Mouse (Mus musculus) embryonic facial prominence, embryonic 14.5 days (tissue): ENCODE measurements around the gene Ndufb4. TPM values are rescaled to one million over a fixed set of nuclear protein-coding genes. Genes with fewer than 3 reads are reported as not detected.
A peak's percentile ranks its signal among the peaks of the same experiment; 100 is the strongest.
"Not testable (repeated sequence)": the region's sequence is repeated elsewhere in the genome, so short reads cannot be mapped to it uniquely, and the experiment has no call there.

Source experiments
- ATAC-seq: fragments of 200-750 bp; cut with Nextera tagmentation; 2 replicates; pipeline ENCODE4 v1.8.0; 2017; ENCODE audit warnings: low read depth, moderate number of reproducible peaks, moderate TSS enrichment
- DNase-seq: peaks from one replicate; pipeline ENCODE4 v3.0.0-alpha.2; 2015; ENCODE audit warnings: low spot score
- H3K27ac ChIP-seq: fragments of 300-500 bp; sonication (generic); replicated peaks from 2 replicates; pipeline ENCODE4 v1.5.1; 2014; ENCODE audit warnings: low read depth, mild to moderate bottlenecking, low read length, moderate library complexity
- H3K27me3 ChIP-seq: fragments of 300-500 bp; sonication (generic); replicated peaks from 2 replicates; pipeline ENCODE4 v1.6.1; 2014; ENCODE audit warnings: low read length; ENCODE audit not compliant: control insufficient read depth, insufficient read depth
- H3K36me3 ChIP-seq: fragments of 300-500 bp; sonication (generic); 2 replicates; pipeline ENCODE4 v1.6.1; 2014; ENCODE audit warnings: low read length, mixed read lengths; ENCODE audit not compliant: control insufficient read depth, insufficient read depth
- H3K4me1 ChIP-seq: fragments of 300-500 bp; sonication (generic); 2 replicates; pipeline ENCODE4 v1.6.1; 2014; ENCODE audit warnings: antibody characterized with exemption, low read length; ENCODE audit not compliant: control insufficient read depth, insufficient read depth
- H3K4me2 ChIP-seq: fragments of 300-500 bp; sonication (generic); 2 replicates; pipeline ENCODE4 v1.6.1; 2014; ENCODE audit warnings: low read depth, mild to moderate bottlenecking, low read length, moderate library complexity, mixed read lengths
- H3K4me3 ChIP-seq: fragments of 300-500 bp; sonication (generic); 2 replicates; pipeline ENCODE4 v1.5.1; 2014; ENCODE audit warnings: low read depth, mild to moderate bottlenecking, low read length
- H3K9ac ChIP-seq: fragments of 300-500 bp; sonication (generic); 2 replicates; pipeline ENCODE4 v1.6.1; 2014; ENCODE audit warnings: low read depth, mild to moderate bottlenecking, low read length, moderate library complexity, mixed read lengths
- H3K9me3 ChIP-seq: fragments of 300-500 bp; sonication (generic); 2 replicates; pipeline ENCODE4 v1.6.1; 2016; ENCODE audit warnings: low read length; ENCODE audit not compliant: control insufficient read depth
- WGBS: fragments of 180-500 bp; shearing (Covaris S2); extraction: QIAGEN DNeasy Blood & Tissue Kit; methylation state at CpG from one replicate; pipeline ENCODE4 v1.1.7; 2014; 5-methylcytosine and 5-hydroxymethylcytosine counted together
- polyA plus RNA-seq: library from polyadenylated mRNA; unstranded; fragments of >200 nt; fragmentation: Nextera tagmentation; extraction: Ambion mirVana; gene quantifications from 2 replicates; pipeline ENCODE4 v1.2.1, GENCODE M21; 2014

The Ndufb4 gene
- 53.0 and 74.3 TPM in 2 replicates for polyA plus RNA-seq

DNA sequence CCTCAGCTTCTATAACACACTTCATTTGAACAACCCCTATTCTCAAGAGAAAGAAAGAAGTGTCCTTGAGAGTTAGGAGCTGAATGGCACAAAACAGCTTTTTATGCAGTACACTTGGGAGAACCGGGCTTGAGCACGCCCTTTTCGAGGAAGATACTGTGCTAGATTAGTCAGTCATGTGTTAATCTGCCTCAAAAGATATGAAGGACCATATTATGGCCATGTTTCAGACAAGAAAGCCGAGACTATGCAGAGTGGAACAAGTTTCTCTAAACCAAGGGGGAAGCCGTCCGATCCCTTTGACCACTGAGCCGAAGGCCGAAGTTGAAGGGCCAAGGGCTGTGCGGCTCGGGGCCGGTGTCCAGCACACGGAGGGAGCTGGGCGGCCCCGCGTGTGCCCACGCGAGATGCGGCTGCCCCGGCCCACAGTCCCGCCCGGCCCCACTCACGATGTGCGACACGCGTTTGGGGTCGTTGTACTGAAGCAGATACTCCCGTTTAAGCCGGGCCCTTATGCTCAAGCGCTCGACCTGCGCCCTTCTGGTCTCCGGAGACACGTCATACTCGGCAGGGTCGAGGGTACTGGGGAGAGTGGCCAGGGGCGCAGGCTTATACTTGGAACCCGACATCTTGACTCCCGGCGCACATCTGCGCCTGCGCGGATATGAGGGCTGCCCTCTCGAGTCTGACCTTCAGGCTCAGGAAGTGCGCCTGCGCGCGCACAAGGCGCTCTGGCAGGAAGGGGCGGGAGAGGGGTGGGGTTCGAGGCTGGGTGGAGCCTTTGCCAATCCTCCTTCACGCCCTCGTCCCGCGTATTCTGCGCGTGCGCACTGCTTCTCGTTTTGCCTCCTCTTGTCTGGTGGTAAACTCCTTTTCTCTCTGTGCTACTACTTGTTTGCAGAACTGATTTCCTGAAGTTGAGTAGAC, at the start of gene Ndufb4:
Ndufb4 (minus strand) TSS at position 723 of the 927 bp plus-strand sequence.
- WGBS: 0% methylated on average over 36 of the region's 58 CpGs
- Histone ChIP-seq H3K4me3 (peak within 1 kb of the TSS; percentile 87), H3K27me3 (no peaks in the 10 kb centered on the region), H3K27ac (peak within 1 kb of the TSS; percentile 82), H3K4me1 (peaks cover 14% of the 10 kb centered on the region), H3K4me2 (peak within 1 kb of the TSS; percentile 62), H3K9ac (peak within 1 kb of the TSS; percentile 90), H3K36me3 (no peaks in the 10 kb centered on the region), H3K9me3 (no peaks in the 10 kb centered on the region)
- ATAC-seq: peak; percentile 96
- peak; percentile 99 for DNase-seq

DNA sequence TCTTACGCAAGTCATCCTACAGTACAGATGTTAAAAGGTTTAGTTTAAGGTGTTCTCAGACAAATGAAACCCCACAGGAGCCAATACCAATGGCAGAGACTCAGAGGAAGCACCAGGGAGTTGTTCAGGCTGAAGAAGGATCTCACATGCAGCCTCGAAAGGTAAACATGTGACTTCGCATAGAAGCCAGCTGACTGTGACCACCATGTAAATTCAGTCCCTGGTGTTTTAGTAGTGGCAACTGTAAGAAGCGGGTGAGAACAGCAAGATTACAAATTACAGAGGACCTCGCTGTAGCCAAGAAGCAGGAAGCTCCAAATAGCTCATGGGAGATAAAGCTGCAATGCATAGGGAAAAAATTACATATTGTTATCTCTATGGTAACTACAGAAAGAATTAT, 49.6 kb upstream of the Ndufb4 start:
- Histone ChIP-seq H3K9me3 (peaks cover 4% of the 10 kb centered on the region), H3K36me3 (no peaks in the 10 kb centered on the region), H3K9ac (no peak overlapping the region), H3K4me1 (no peaks in the 10 kb centered on the region), H3K4me3 (no peak overlapping the region), H3K4me2 (no peak overlapping the region), H3K27ac (no peak overlapping the region), H3K27me3 (no peaks in the 10 kb centered on the region)
- DNase-seq (no peak), ATAC-seq (no peak)
- 66% methylated on average over 5 of the region's 5 CpGs for WGBS

DNA sequence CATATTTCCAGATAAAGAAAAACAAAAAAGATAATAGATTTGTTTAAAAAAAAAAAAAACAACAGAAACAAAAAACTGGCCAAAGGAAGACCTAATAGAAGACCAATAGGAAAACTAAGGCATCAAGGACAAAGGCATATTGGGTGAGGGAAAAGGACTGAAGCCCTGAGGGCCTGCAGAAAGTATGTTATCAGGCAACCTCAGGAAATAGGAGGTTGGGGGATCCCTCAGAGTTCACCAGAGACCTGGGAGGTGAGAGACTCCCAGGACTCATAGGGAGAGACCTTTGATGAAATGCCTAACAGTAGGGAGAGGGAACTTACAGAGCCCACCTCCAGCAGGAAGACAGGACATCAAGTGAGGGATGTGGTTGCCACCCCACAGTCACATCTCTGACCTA, 45.8 kb upstream of the Ndufb4 start:
- not testable (repeated sequence) for H3K4me2 ChIP-seq, DNase-seq, ATAC-seq

DNA sequence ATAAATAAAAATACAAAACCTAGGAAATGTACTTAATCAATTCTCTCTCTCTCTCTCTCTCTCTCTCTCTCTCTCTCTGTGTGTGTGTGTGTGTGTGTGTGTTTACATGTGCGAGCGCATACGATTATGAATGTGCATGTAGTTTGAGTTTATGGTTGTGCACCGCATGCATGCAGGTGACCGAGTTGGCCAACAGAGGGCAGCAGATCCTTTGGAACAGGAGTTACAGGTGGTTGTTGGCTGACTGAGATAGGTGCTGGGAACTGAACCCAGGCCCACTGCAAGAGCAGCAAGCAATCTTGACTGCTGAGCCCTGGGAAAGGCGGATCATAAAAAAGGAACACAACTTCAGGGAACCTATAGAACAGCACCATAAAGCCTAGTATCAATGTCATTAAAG, 44.5 kb upstream of the Ndufb4 start:
- H3K36me3 ChIP-seq: no peaks in the 10 kb centered on the region
- 92% methylated on average over 6 of the region's 6 CpGs for WGBS
- no peak overlapping the region for H3K4me2 ChIP-seq

More for the DNA sequence above, 45.8 kb upstream of the Ndufb4 start:
- not testable (repeated sequence) for H3K27ac ChIP-seq, H3K9me3 ChIP-seq, H3K4me1 ChIP-seq, H3K27me3 ChIP-seq, H3K9ac ChIP-seq, H3K36me3 ChIP-seq, H3K4me3 ChIP-seq

DNA sequence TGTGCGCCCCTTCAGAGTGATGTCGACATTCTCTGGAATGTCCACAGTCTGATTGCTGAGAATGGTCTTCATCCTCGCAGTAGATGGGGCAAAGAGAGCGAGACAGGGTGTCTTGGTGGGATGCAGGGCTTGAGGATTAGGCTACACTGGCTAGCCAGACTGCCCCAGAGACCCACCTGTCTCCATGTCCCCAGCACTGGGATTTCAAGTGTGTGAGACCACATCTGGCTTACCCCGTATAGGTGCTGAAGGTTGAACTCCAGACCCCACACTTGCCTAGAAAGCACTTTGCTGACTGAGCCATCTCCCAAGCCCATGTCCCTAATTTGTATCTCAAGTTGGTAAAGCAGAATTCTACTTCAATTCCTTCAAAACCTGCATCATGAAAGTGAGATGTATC, 43.0 kb upstream of the Ndufb4 start:
- Histone ChIP-seq H3K4me2 (no peak overlapping the region), H3K9ac (no peak overlapping the region), H3K27me3 (no peaks in the 10 kb centered on the region), H3K36me3 (no peaks in the 10 kb centered on the region), H3K4me3 (no peak overlapping the region), H3K27ac (no peak overlapping the region), H3K4me1 (no peaks in the 10 kb centered on the region), H3K9me3 (peaks cover 7% of the 10 kb centered on the region)
- DNase-seq (no peak), ATAC-seq (no peak)
- WGBS: 88% methylated on average over 5 of the region's 5 CpGs

More for the DNA sequence above, 44.5 kb upstream of the Ndufb4 start:
- no peak overlapping the region for H3K4me3 ChIP-seq
- no peaks in the 10 kb centered on the region for H3K27me3 ChIP-seq
- H3K27ac ChIP-seq: no peak overlapping the region
- no peaks in the 10 kb centered on the region for H3K4me1 ChIP-seq
- peaks cover 7% of the 10 kb centered on the region for H3K9me3 ChIP-seq
- no peak for ATAC-seq
- DNase-seq: no peak
- H3K9ac ChIP-seq: no peak overlapping the region

DNA sequence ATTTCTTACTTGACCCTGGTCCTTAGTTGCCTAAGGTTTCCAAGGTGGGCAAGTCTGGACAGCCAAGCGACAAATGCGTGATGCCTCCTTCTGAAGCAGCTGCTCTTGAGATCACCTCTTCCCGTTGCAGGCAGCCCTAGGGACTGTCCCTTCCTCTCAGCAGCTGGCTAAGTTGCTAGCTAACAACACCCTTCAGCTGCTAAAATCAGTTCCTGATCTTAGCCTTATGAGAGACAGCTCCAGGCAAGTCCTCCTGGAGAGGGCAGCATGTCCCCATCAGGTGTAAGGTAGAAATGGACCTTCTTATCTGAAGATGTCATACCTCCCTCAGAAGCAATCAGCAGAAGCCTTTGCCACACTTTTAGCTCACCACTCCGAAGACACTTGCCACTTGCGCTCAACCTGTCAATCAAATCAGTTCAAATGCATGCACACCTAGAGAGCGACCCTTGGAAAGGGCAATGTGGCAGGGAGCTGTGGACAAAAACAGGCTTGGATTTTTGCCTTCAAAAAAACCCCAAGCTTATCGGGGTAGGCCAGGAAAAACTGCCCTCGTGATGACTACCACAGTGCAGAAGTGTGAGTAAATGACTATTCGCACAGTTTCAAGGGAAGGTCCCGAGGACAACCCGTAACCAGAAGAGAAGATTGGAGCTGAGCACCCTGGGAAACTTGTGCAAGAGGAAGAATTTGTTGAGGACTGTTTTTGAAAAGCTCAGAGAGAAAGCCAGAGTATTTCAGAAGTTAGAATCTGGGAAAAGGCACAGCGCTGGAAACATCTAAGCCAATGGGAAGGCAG, 36.9 kb upstream of the Ndufb4 start:
- Histone ChIP-seq H3K4me3 (no peak overlapping the region), H3K27ac (no peak overlapping the region; the same call in 1 of the 2 replicates), H3K36me3 (no peaks in the 10 kb centered on the region), H3K27me3 (no peaks in the 10 kb centered on the region), H3K9ac (no peak overlapping the region), H3K4me1 (peaks cover 41% of the 10 kb centered on the region), H3K9me3 (no peaks in the 10 kb centered on the region), H3K4me2 (no peak overlapping the region)
- WGBS: 78% methylated on average over 12 of the region's 12 CpGs
- DNase-seq (peak; percentile 56), ATAC-seq (no peak)

DNA sequence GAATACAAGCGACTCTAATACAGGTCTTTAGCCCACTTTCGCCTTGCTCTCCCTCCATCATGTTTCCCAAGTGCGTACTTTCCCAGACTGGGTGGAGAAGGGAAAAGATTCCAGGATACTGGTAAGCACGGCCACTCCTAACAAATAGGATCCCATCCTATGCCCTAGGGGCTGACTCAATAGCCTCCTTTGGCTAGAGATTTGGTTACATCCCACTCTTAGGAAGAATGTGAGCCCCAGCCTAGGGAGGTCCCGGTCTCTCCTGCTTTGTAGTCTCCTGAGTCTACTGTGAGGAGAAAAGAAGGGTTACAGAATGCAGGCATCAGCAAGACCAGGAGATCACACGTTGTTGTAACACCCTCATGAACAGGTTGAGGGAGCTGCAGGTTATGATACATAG, 36.2 kb upstream of the Ndufb4 start:
- peak overlapping the region; percentile 59 for H3K27ac ChIP-seq
- H3K4me1 ChIP-seq: peaks cover 47% of the 10 kb centered on the region
- WGBS: 58% methylated on average over 6 of the region's 6 CpGs
- no peaks in the 10 kb centered on the region for H3K27me3 ChIP-seq
- ATAC-seq (no peak), DNase-seq (no peak)
- no peaks in the 10 kb centered on the region for H3K36me3 ChIP-seq
- no peaks in the 10 kb centered on the region for H3K9me3 ChIP-seq
- no peak overlapping the region for H3K4me2 ChIP-seq
- H3K9ac ChIP-seq: no peak overlapping the region
- no peak overlapping the region for H3K4me3 ChIP-seq

DNA sequence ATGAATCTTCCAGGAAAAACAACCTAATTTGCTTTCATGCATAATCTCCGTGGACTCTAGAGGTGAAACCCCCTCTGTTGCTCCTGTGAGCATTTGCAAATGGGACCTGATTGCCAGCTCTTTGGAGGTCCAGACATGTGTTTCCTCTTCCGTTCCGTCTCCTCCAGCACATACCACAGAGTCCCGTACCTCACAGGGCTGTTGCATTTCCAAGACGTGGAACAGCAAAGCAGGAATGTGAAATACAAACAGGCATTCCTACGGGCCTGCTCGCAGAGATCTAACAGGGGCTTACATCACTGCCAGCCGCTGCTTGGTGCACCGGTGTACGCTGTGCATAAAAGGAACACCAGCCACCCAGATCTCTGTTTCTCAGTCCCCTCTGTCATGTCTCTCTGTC, 35.7 kb upstream of the Ndufb4 start:
- ATAC-seq: 0 out of 2 replicates have a peak, but pooled peaks have one; percentile 19
- no peak overlapping the region for H3K4me2 ChIP-seq
- DNase-seq: peak; percentile 65

More for the DNA sequence above, 35.7 kb upstream of the Ndufb4 start:
- Histone ChIP-seq H3K9me3 (no peaks in the 10 kb centered on the region), H3K9ac (no peak overlapping the region), H3K4me3 (no peak overlapping the region), H3K27ac (peak overlapping the region; percentile 59), H3K27me3 (no peaks in the 10 kb centered on the region), H3K4me1 (peaks cover 50% of the 10 kb centered on the region), H3K36me3 (no peaks in the 10 kb centered on the region)
- WGBS: 15% methylated on average over 10 of the region's 10 CpGs
